Mouse (Mus musculus) CH12.LX (cell line): Measurements from ENCODE around the gene Lamp2. TPM values are rescaled to one million over a fixed set of nuclear protein-coding genes. Genes with fewer than 3 reads are reported as not detected.

Source experiments
- DNase-seq: peaks from one replicate; pipeline ENCODE4 v3.0.0-alpha.2; 2013; ENCODE audit errors: extremely low read depth
- H3K27ac ChIP-seq: 2 replicates; pipeline ENCODE4 v1.5.1; 2012; ENCODE audit warnings: low read depth, mild to moderate bottlenecking, control low read depth, moderate library complexity; ENCODE audit not compliant: insufficient read depth
- H3K27me3 ChIP-seq: replicated peaks from 2 replicates; pipeline ENCODE3; 2012; ENCODE audit warnings: inconsistent platforms
- H3K36me3 ChIP-seq, 2 experiments: replicated peaks in 1 of 2; 2 replicates each; pipeline versions ENCODE3 to v1.6.1; 2012; ENCODE audit warnings: inconsistent platforms in 1 of 2, low read length in 1 of 2, mild to moderate bottlenecking in 1 of 2, mixed read lengths in 1 of 2, moderate library complexity in 1 of 2; ENCODE audit not compliant: control insufficient read depth in 1 of 2, insufficient read depth in 1 of 2
- H3K4me1 ChIP-seq, 2 experiments: 2 replicates each; pipeline ENCODE4 v1.6.1; 2012; ENCODE audit warnings: inconsistent platforms in 1 of 2, moderate library complexity in 1 of 2; ENCODE audit not compliant: insufficient read depth in 2 of 2, control insufficient read depth in 1 of 2
- H3K4me2 ChIP-seq: 2 replicates; pipeline ENCODE4 v1.6.1; 2012; ENCODE audit warnings: low read depth, mild to moderate bottlenecking, control low read depth; ENCODE audit not compliant: poor library complexity, insufficient read depth, severe bottlenecking
- H3K4me3 ChIP-seq, 3 experiments: fragments of 150-350 bp in 1 of 3; sonication (generic) in 1 of 3; replicated peaks in 1 of 3; 2 replicates each; pipeline versions ENCODE3 to v1.5.1; 2011 to 2012; ENCODE audit warnings: low read depth in 2 of 3, low read length in 2 of 3, mild to moderate bottlenecking in 2 of 3, moderate library complexity in 2 of 3, control low read depth in 1 of 3, improper control_type of control experiment in 1 of 3, inconsistent platforms in 1 of 3, mixed read lengths in 1 of 3; ENCODE audit not compliant: poor library complexity in 1 of 3
- H3K79me2 ChIP-seq: replicated peaks from 2 replicates; pipeline ENCODE4 v1.6.1; 2012; ENCODE audit warnings: mild to moderate bottlenecking, moderate library complexity; ENCODE audit not compliant: control insufficient read depth, poor library complexity, insufficient read depth, severe bottlenecking; ENCODE audit errors: extremely low read depth
- H3K9ac ChIP-seq: 2 replicates; pipeline ENCODE4 v1.6.1; 2012; ENCODE audit warnings: low read depth, mild to moderate bottlenecking, control low read depth, moderate library complexity; ENCODE audit not compliant: insufficient read depth
- H3K9me3 ChIP-seq: replicated peaks from 2 replicates; pipeline ENCODE3; 2012; ENCODE audit warnings: low read length, inconsistent platforms, mixed read lengths
- CHD2 ChIP-seq: IDR thresholded peaks from 2 replicates; pipeline ENCODE4 v1.6.1; 2011; ENCODE audit warnings: low read length, improper control_type of control experiment
- CTCF ChIP-seq, 2 experiments: IDR thresholded peaks in 1 of 2; conservative IDR thresholded peaks in 1 of 2; 2 replicates each; pipeline ENCODE4 v1.5.1; 2011 to 2012; ENCODE audit warnings: low read depth in 2 of 2, low read length in 2 of 2, improper control_type of control experiment in 1 of 2, inconsistent platforms in 1 of 2, mild to moderate bottlenecking in 1 of 2, moderate library complexity in 1 of 2
- E2F4 ChIP-seq: IDR thresholded peaks from 2 replicates; pipeline ENCODE4 v1.6.1; 2011; ENCODE audit warnings: low read depth, low read length, improper control_type of control experiment; ENCODE audit not compliant: insufficient replicate concordance
- ELF1 ChIP-seq: IDR thresholded peaks from 2 replicates; pipeline ENCODE4 v1.6.1; 2014; ENCODE audit warnings: low read depth, mild to moderate bottlenecking, inconsistent platforms, low read length, improper control_type of control experiment
- ETS1 ChIP-seq: conservative IDR thresholded peaks from 2 replicates; pipeline ENCODE4 v1.6.1; 2012; ENCODE audit warnings: low read depth, mild to moderate bottlenecking, inconsistent platforms, low read length, improper control_type of control experiment, moderate library complexity
- HCFC1 ChIP-seq: IDR thresholded peaks from 2 replicates; pipeline ENCODE4 v1.6.1; 2012; ENCODE audit warnings: low read depth, mild to moderate bottlenecking, inconsistent platforms, low read length, improper control_type of control experiment
- JUN ChIP-seq: IDR thresholded peaks from 2 replicates; pipeline ENCODE4 v1.6.1; 2011; ENCODE audit warnings: low read depth, mild to moderate bottlenecking, low read length, improper control_type of control experiment, moderate library complexity; ENCODE audit not compliant: insufficient read depth
- KAT2A ChIP-seq: IDR thresholded peaks from 2 replicates; pipeline ENCODE4 v1.6.1; 2012; ENCODE audit warnings: low read length, improper control_type of control experiment, inconsistent platforms; ENCODE audit not compliant: insufficient replicate concordance
- NELFE ChIP-seq: IDR thresholded peaks from 2 replicates; pipeline ENCODE4 v1.6.1; 2011; ENCODE audit warnings: low read depth, low read length, improper control_type of control experiment
- NRF1 ChIP-seq: IDR thresholded peaks from 2 replicates; pipeline ENCODE4 v1.6.1; 2014; ENCODE audit warnings: low read depth, mild to moderate bottlenecking, inconsistent platforms, low read length, improper control_type of control experiment, moderate library complexity
- RAD21 ChIP-seq: IDR thresholded peaks from 2 replicates; pipeline ENCODE4 v1.6.1; 2011; ENCODE audit warnings: low read depth, mild to moderate bottlenecking, low read length, improper control_type of control experiment, moderate library complexity
- SMC3 ChIP-seq: IDR thresholded peaks from 2 replicates; pipeline ENCODE4 v1.6.1; 2011; ENCODE audit warnings: low read depth, low read length, improper control_type of control experiment
- TCF12 ChIP-seq: IDR thresholded peaks from 2 replicates; pipeline ENCODE4 v1.6.1; 2014; ENCODE audit warnings: low read depth, mild to moderate bottlenecking, inconsistent platforms, low read length, improper control_type of control experiment
- UBTF ChIP-seq: IDR thresholded peaks from 2 replicates; pipeline ENCODE4 v1.6.1; 2012; ENCODE audit warnings: low read depth, mild to moderate bottlenecking, inconsistent platforms, low read length, improper control_type of control experiment, moderate library complexity
- USF1 ChIP-seq: IDR thresholded peaks from 2 replicates; pipeline ENCODE4 v1.6.1; 2014; ENCODE audit warnings: low read depth, mild to moderate bottlenecking, inconsistent platforms, low read length, improper control_type of control experiment
- USF2 ChIP-seq: conservative IDR thresholded peaks from 2 replicates; pipeline ENCODE4 v1.6.1; 2011; ENCODE audit warnings: low read depth, low read length, improper control_type of control experiment
- ZC3H11A ChIP-seq: IDR thresholded peaks from 2 replicates; pipeline ENCODE4 v1.6.1; 2012; ENCODE audit warnings: low read depth, mild to moderate bottlenecking, inconsistent platforms, low read length, improper control_type of control experiment
- ZKSCAN1 ChIP-seq: IDR thresholded peaks from 2 replicates; pipeline ENCODE4 v1.6.1; 2012; ENCODE audit warnings: low read depth, inconsistent platforms, low read length, improper control_type of control experiment, borderline replicate concordance
- ZMIZ1 ChIP-seq: IDR thresholded peaks from 2 replicates; pipeline ENCODE4 v1.6.1; 2012; ENCODE audit warnings: low read depth, mild to moderate bottlenecking, inconsistent platforms, low read length, improper control_type of control experiment
- dilution Hi-C: fragments of 300-500 bp; cut with MboI; formaldehyde crosslinking; loops from 2 replicates; pipeline ENCODE4 v1.14.3; 2020; ENCODE audit warnings: low sequenced_read_pairs; ENCODE audit not compliant: extremely low pct_unique_long_range_greater_than_20kb, extremely low pct_ligation_motif_present
- in situ Hi-C: fragments of 300-500 bp; cut with MboI; formaldehyde crosslinking; loops from 3 replicates; pipeline ENCODE4 v1.14.3; 2019; ENCODE audit warnings: low sequenced_read_pairs, low pct_ligation_motif_present, low pct_unique_long_range_greater_than_20kb, mixed read lengths
- polyA plus RNA-seq: library from polyadenylated mRNA; unstranded; fragments of >175 nt; gene quantifications from 2 replicates; pipeline ENCODE4 v1.2.1, GENCODE M21; 2012; ENCODE audit warnings: low read depth; ENCODE audit not compliant: insufficient read length
- total RNA-seq, 2 experiments: library from RNA; depleted of rRNA; stranded (reverse); fragments of 300-350 nt in 1 of 2; fragments of >200 nt in 1 of 2; gene quantifications; 2 replicates each; pipeline ENCODE4 v1.2.3; 2012 to 2014

Lamp2 gene
- total and polyA plus RNA-seq, 3 experiments, result 35.3 to 79.9 (median 66.2) TPM

GRCm38 (mm10) chrX:38456635-38457006 lies 367 bp upstream of the Lamp2 start:
- Histone ChIP-seq H3K4me2 (no peak overlapping the region), H3K4me3 (no peak overlapping the region), H3K79me2 (peaks cover 19% of the 10 kb centered on the region), H3K36me3 (peaks cover 5 to 13% of the 10 kb centered on the region in 2 experiments), H3K27ac (no peak overlapping the region), H3K9me3 (no peaks in the 10 kb centered on the region), H3K4me1 (peaks cover 0 to 13% of the 10 kb centered on the region in 2 experiments; a peak in 2 of 4 replicates), H3K27me3 (no peaks in the 10 kb centered on the region), H3K9ac (no peak overlapping the region)
- dilution Hi-C loops, result no loop called here
- DNase-seq, result no peak
- in situ Hi-C loops, result no loop called here
- no peak for TF ChIP-seq CHD2
- no peak for TF ChIP-seq CTCF (conservative IDR thresholded peaks at IDR 0.05 in 1 of 2, IDR thresholded peaks at IDR 0.05 in 1 of 2; ENCODE audit: low read depth in 2 of 2, low read length in 2 of 2)
- TF ChIP-seq E2F4, result no peak
- TF ChIP-seq ZC3H11A, result no peak
- TF ChIP-seq ZMIZ1, result no peak
- no peak for TF ChIP-seq NRF1
- no peak for TF ChIP-seq ELF1
- TF ChIP-seq UBTF, result no peak

GRCm38 (mm10) chrX:38455474-38455873 lies 780 bp downstream of the Lamp2 start:
- peak overlapping the region; percentile 61; the same call in 1 of the 2 replicates for H3K4me2 ChIP-seq
- peaks cover 13 to 25% of the 10 kb centered on the region in 2 experiments for H3K36me3 ChIP-seq
- no peak overlapping the region for H3K27ac ChIP-seq
- H3K9ac ChIP-seq, result peak overlapping the region; percentile 93
- peaks cover 0 to 3% of the 10 kb centered on the region in 2 experiments; a peak in 2 of 4 replicates for H3K4me1 ChIP-seq
- H3K79me2 ChIP-seq, result peaks cover 19% of the 10 kb centered on the region
- in situ Hi-C loops, result no loop called here
- H3K27me3 ChIP-seq, result no peaks in the 10 kb centered on the region
- H3K4me3 ChIP-seq, result peak overlapping the region; percentile 62 to 78 (median 67)
- dilution Hi-C loops, result no loop called here
- no peak for TF ChIP-seq SMC3
- H3K9me3 ChIP-seq, result no peaks in the 10 kb centered on the region
- no peak for DNase-seq

- H3K36me3 ChIP-seq, result peaks cover 18 to 31% of the 10 kb centered on the region in 2 experiments
- H3K9me3 ChIP-seq, result no peaks in the 10 kb centered on the region
- no peak for TF ChIP-seq E2F4
- no peak for TF ChIP-seq ETS1
- no peak for TF ChIP-seq RAD21
- no peak for TF ChIP-seq NELFE
- TF ChIP-seq SMC3, result no peak
- no peak for TF ChIP-seq ZMIZ1
- no peak for TF ChIP-seq KAT2A
- no peak for TF ChIP-seq CHD2
- no peak for TF ChIP-seq USF2
- TF ChIP-seq TCF12, result no peak
- TF ChIP-seq JUN, result no peak
- TF ChIP-seq USF1, result no peak
- TF ChIP-seq HCFC1, result no peak
- TF ChIP-seq ZKSCAN1, result no peak
- TF ChIP-seq CTCF (conservative IDR thresholded peaks at IDR 0.05 in 1 of 2, IDR thresholded peaks at IDR 0.05 in 1 of 2; ENCODE audit: low read depth in 2 of 2, low read length in 2 of 2), result no peak
- H3K27ac ChIP-seq, result no peak overlapping the region
- H3K4me3 ChIP-seq, result peak overlapping the region; percentile 15 to 67 (median 62)
- H3K27me3 ChIP-seq, result no peaks in the 10 kb centered on the region
- peak overlapping the region; percentile 61 for H3K4me2 ChIP-seq
- peaks cover 0 to 3% of the 10 kb centered on the region in 2 experiments; a peak in 2 of 4 replicates for H3K4me1 ChIP-seq
- H3K79me2 ChIP-seq, result peaks cover 19% of the 10 kb centered on the region
- no peak for DNase-seq
- dilution Hi-C loops (no loop called here), in situ Hi-C loops (no loop called here)
- peak overlapping the region; percentile 93 for H3K9ac ChIP-seq
Measured at GRCm38 (mm10) chrX:38454900-38455299, 1.4 kb downstream of the Lamp2 start.
